Mouse (Mus musculus): ENCODE results near the gene Shank2. TPM values are rescaled to one million over a fixed set of nuclear protein-coding genes. Genes with fewer than 3 reads are reported as not detected.

Gene Shank2
- polyA plus RNA-seq, 1 experiment, result 0.70 TPM

DNA sequence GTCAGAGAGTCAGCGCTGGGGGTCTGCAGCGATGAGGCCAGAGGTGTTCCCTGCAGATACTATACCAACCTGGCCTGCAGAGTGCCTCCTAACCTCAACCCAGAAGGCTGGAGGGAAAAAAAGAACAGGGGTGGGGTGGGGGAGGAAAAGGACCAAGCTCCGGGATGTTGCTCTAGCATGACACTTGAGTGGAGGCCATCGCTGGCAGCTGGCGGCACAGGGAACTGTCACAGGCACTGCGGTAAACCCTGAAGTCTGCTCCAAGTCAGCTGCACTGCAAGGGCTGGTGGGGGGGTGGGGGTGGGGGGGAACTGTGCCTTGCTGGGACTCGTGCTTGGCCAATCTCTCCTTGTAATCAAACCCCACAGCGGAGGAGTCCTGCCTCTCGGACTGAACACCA is 448.9 kb downstream of the Shank2 start:
- H3K27me3 ChIP-seq (ENCODE audit: control insufficient read depth, insufficient read depth, insufficient read length), result no peaks in the 10 kb centered on the region
- H3K36me3 ChIP-seq (ENCODE audit: control insufficient read depth, insufficient read depth), result peaks cover 68% of the 10 kb centered on the region
- H3ac ChIP-seq (ENCODE audit: control insufficient read depth, insufficient read length, low read depth), result no peak overlapping the region

DNA sequence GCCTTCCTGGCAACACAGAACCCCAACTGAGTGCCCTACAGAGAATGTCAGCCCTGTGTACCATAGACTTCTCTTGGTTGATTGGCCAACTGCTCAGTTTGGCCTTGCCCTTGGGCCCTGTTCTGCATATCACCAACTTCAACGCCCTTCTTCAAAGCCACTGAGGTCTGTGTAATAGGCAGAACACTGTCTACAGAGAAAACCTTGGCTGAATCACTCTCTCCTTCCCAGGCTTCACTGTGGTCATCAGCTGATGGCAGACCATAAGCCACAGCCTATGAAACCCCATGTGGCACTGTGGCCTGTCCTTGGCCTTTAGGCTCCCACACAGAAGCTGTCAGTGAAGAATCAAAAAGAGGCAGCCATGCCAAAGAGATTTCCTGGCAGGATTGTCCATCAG is 457.2 kb downstream of the Shank2 start:
- Histone ChIP-seq H3K27me3 (ENCODE audit: control insufficient read depth, insufficient read depth, insufficient read length) (no peaks in the 10 kb centered on the region), H3K79me2 (ENCODE audit: control insufficient read depth, insufficient read depth) (peaks cover 47% of the 10 kb centered on the region), H3K79me3 (ENCODE audit: low read depth) (peaks cover 9% of the 10 kb centered on the region), H3ac (ENCODE audit: control insufficient read depth, insufficient read length, low read depth) (no peak overlapping the region), H3K4me3 (ENCODE audit: insufficient read depth, poor library complexity, severe bottlenecking) (no peak overlapping the region), H3K36me3 (ENCODE audit: control insufficient read depth, insufficient read depth) (peaks cover 95% of the 10 kb centered on the region)
- TF ChIP-seq CTCF (IDR thresholded peaks at IDR 0.05; ENCODE audit: control insufficient read depth, insufficient read depth, insufficient read length) (no peak), MAX (IDR thresholded peaks at IDR 0.05) (no peak), MYOD1 (IDR thresholded peaks at IDR 0.05; ENCODE audit: control insufficient read depth, insufficient read length, low read depth) (no peak), FOSL1 (IDR thresholded peaks at IDR 0.05; ENCODE audit: insufficient read depth, low read length, poor library complexity, severe bottlenecking) (no peak), CEBPB (IDR thresholded peaks at IDR 0.05; ENCODE audit: low read depth) (no peak), USF1 (IDR thresholded peaks at IDR 0.05; ENCODE audit: low read depth) (no peak), MYOG (IDR thresholded peaks at IDR 0.05; ENCODE audit: control insufficient read depth, extremely low read depth, insufficient read length) (no peak)

More for the DNA sequence above, 448.9 kb downstream of the Shank2 start:
- Histone ChIP-seq H3K4me3 (ENCODE audit: insufficient read depth, poor library complexity, severe bottlenecking) (no peak overlapping the region), H3K79me3 (ENCODE audit: low read depth) (peaks cover 10% of the 10 kb centered on the region), H3K79me2 (ENCODE audit: control insufficient read depth, insufficient read depth) (peaks cover 17% of the 10 kb centered on the region)
- TF ChIP-seq MYOG (IDR thresholded peaks at IDR 0.05; ENCODE audit: control insufficient read depth, extremely low read depth, insufficient read length) (no peak), MAX (IDR thresholded peaks at IDR 0.05) (no peak), MYOD1 (IDR thresholded peaks at IDR 0.05; ENCODE audit: control insufficient read depth, insufficient read length, low read depth) (no peak), CTCF (IDR thresholded peaks at IDR 0.05; ENCODE audit: control insufficient read depth, insufficient read depth, insufficient read length) (no peak), FOSL1 (IDR thresholded peaks at IDR 0.05; ENCODE audit: insufficient read depth, low read length, poor library complexity, severe bottlenecking) (no peak), USF1 (IDR thresholded peaks at IDR 0.05; ENCODE audit: low read depth) (no peak), CEBPB (IDR thresholded peaks at IDR 0.05; ENCODE audit: low read depth) (no peak)

DNA sequence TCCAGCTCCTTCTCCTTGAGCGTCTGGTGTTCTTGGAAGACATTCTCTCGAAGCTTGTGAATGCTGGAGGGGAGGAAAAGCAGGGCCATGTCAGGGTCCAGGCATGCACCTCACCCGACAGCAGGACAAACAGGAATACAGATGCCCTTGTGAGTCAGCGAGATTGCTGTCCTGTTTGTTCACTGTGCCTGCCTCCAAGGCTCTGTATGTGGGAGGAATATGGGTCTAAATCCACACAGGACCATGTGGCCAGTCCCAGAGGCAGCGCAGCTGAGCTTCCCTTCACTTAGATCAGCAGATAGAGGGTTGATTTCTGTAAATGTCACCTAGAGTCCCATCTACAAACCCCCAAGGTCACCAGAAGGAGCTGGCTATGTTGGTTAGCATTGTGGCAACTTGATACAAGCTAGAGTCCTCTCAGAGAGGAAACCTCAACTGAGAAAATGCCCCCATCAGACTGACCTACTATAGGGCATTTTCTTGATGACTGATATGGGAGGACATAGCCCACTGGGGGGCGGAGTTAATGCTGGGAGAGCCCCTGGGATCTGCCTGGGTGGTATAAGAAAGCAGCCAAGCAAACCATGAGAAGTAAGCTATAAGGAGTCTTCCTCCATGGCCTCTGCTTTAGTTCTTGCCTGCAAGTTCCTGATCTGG is 459.6 kb downstream of the Shank2 start:
- Histone ChIP-seq H3ac (ENCODE audit: control insufficient read depth, insufficient read length, low read depth) (no peak overlapping the region), H3K4me3 (ENCODE audit: insufficient read depth, poor library complexity, severe bottlenecking) (no peak overlapping the region), H3K79me2 (ENCODE audit: control insufficient read depth, insufficient read depth) (peaks cover 69% of the 10 kb centered on the region), H3K27me3 (ENCODE audit: control insufficient read depth, insufficient read depth, insufficient read length) (no peaks in the 10 kb centered on the region), H3K36me3 (ENCODE audit: control insufficient read depth, insufficient read depth) (peaks cover 91% of the 10 kb centered on the region), H3K79me3 (ENCODE audit: low read depth) (peaks cover 17% of the 10 kb centered on the region)
- TF ChIP-seq MYOD1 (IDR thresholded peaks at IDR 0.05; ENCODE audit: control insufficient read depth, insufficient read length, low read depth) (no peak), USF1 (IDR thresholded peaks at IDR 0.05; ENCODE audit: low read depth) (no peak), FOSL1 (IDR thresholded peaks at IDR 0.05; ENCODE audit: insufficient read depth, low read length, poor library complexity, severe bottlenecking) (no peak), MAX (IDR thresholded peaks at IDR 0.05) (no peak), MYOG (IDR thresholded peaks at IDR 0.05; ENCODE audit: control insufficient read depth, extremely low read depth, insufficient read length) (no peak), CEBPB (IDR thresholded peaks at IDR 0.05; ENCODE audit: low read depth) (no peak), CTCF (IDR thresholded peaks at IDR 0.05; ENCODE audit: control insufficient read depth, insufficient read depth, insufficient read length) (no peak)

DNA sequence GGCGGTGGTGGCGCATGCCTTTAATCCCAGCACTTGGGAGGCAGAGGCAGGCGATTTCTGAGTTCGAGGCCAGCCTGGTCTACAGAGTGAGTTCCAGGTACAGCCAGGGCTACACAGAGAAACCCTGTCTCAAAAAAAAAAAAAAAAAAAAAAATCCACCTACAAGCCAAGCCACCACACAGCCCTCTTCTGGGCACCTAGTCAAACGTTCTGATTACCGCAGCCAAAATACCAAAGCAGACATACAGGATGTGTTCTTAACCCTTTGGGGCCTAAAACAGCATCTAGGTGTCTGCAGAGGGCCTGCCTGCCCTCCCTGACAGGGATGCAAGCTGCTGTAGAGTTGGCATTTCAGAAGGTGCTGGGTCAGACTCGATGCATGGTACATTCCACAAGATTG is 460.8 kb downstream of the Shank2 start:
- peaks cover 87% of the 10 kb centered on the region for H3K36me3 ChIP-seq (ENCODE audit: control insufficient read depth, insufficient read depth)
- H3K27me3 ChIP-seq (ENCODE audit: control insufficient read depth, insufficient read depth, insufficient read length), result no peaks in the 10 kb centered on the region
- H3K4me3 ChIP-seq (ENCODE audit: insufficient read depth, poor library complexity, severe bottlenecking), result no peak overlapping the region
- H3K79me2 ChIP-seq (ENCODE audit: control insufficient read depth, insufficient read depth), result peaks cover 81% of the 10 kb centered on the region
- H3K79me3 ChIP-seq (ENCODE audit: low read depth), result peaks cover 29% of the 10 kb centered on the region
- TF ChIP-seq CEBPB (IDR thresholded peaks at IDR 0.05; ENCODE audit: low read depth), result no peak
- TF ChIP-seq CTCF (IDR thresholded peaks at IDR 0.05; ENCODE audit: control insufficient read depth, insufficient read depth, insufficient read length), result no peak
- no peak for TF ChIP-seq FOSL1 (IDR thresholded peaks at IDR 0.05; ENCODE audit: insufficient read depth, low read length, poor library complexity, severe bottlenecking)
- TF ChIP-seq USF1 (IDR thresholded peaks at IDR 0.05; ENCODE audit: low read depth), result no peak
- no peak for TF ChIP-seq MAX (IDR thresholded peaks at IDR 0.05)
- H3ac ChIP-seq (ENCODE audit: control insufficient read depth, insufficient read length, low read depth), result no peak overlapping the region

DNA sequence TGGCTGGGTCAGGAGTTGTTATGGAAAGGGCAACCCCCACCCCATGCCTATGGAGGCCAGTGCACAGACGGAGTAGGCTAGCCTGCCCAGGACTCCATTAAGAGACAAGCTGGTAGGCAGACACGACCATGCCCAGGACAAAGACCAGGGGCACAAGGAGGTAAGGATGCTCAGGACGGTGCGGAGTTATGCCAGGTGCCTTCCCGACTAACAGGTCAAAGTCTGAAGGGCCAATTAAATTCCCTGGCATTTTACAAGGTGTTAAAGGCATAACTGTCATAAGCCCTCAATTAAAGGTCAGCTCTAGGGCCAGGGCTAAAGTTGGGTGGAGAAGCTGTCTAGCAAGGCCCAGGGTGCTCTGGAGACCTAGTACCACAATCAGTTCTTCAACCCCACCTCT is 467.0 kb downstream of the Shank2 start:
- H3K4me3 ChIP-seq (ENCODE audit: insufficient read depth, poor library complexity, severe bottlenecking), result no peak overlapping the region

More for the DNA sequence above, 467.0 kb downstream of the Shank2 start:
- H3K36me3 ChIP-seq (ENCODE audit: control insufficient read depth, insufficient read depth), result peaks cover 33% of the 10 kb centered on the region
- peak overlapping the region; percentile 53 for H3ac ChIP-seq (ENCODE audit: control insufficient read depth, insufficient read length, low read depth)
- TF ChIP-seq CTCF (IDR thresholded peaks at IDR 0.05; ENCODE audit: control insufficient read depth, insufficient read depth, insufficient read length) (no peak), CEBPB (IDR thresholded peaks at IDR 0.05; ENCODE audit: low read depth) (no peak), MYOD1 (IDR thresholded peaks at IDR 0.05; ENCODE audit: control insufficient read depth, insufficient read length, low read depth) (no peak), USF1 (IDR thresholded peaks at IDR 0.05; ENCODE audit: low read depth) (no peak), FOSL1 (IDR thresholded peaks at IDR 0.05; ENCODE audit: insufficient read depth, low read length, poor library complexity, severe bottlenecking) (no peak), MAX (IDR thresholded peaks at IDR 0.05) (no peak), MYOG (IDR thresholded peaks at IDR 0.05; ENCODE audit: control insufficient read depth, extremely low read depth, insufficient read length) (no peak)
- H3K27me3 ChIP-seq (ENCODE audit: control insufficient read depth, insufficient read depth, insufficient read length), result no peaks in the 10 kb centered on the region
- H3K79me2 ChIP-seq (ENCODE audit: control insufficient read depth, insufficient read depth), result peaks cover 64% of the 10 kb centered on the region
- H3K79me3 ChIP-seq (ENCODE audit: low read depth), result peaks cover 43% of the 10 kb centered on the region
